Mouse (Mus musculus) layer of hippocampus, postnatal 25 days (tissue): Measurements from ENCODE around the gene Disp2. TPM values are rescaled to one million over a fixed set of nuclear protein-coding genes. Genes with fewer than 3 reads are reported as not detected.
A peak's percentile ranks its signal among the peaks of the same experiment; 100 is the strongest.

Experiments used
- DNase-seq, 2 experiments: peaks; one replicate each; pipeline ENCODE4 v3.0.0; 2022; ENCODE audit warnings: mixed read lengths in 2 of 2, low spot score in 1 of 2; ENCODE audit errors: extremely low spot score in 1 of 2
- total RNA-seq, 2 experiments: library from RNA; stranded (reverse); gene quantifications; 2 replicates each; pipeline ENCODE4 v1.2.3; 2021

Disp2 gene
- 100 to 1,000 TPM; 255 to 263 TPM for total RNA-seq

DNA sequence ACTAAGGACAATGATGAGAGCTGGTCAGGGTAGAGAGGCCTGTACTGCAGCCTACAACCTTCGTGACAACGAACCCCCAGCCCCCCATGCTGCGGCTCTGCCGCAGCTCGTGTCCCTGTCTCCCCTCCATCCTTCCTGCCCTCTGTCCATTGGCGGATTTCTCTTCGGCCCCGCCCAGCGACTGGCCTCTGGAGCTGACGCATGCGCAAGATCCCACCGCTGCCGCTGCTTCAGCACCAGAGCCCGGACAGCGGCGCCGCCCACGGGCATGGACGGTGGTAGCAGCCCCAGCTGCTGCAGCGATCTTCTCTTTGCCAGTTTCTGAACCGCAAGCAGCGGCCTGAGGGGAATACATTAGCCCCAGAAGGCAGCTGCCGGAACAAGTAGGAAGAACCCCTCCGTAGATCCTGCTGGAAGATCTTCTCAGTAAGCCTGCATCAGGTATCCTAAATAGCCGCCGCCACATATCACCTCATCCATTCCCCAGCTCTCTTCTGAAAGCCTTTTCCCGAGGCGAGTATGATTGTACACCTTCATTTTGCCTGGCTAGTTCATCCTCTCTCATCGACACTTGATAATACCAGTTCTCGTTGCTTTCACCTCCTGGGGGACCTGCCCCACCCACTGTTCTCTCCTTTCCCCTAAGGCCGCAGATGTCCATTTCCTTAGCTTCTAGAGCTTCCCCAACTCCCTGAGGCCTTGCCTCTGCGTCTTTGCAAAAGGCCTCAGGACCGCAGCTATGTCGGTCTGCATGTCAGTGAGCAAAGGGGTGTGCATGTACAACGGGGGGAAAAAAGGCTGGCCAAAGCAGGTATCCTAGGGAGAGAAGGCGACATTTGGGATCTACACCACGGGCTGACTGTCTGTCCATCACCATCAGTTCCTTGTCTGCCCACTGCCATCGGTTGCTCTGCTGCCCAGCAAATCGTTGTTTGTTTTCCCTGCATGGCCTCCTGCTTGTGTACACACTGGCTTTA lies at the start of gene Disp2:
TSS of gene Disp2 (plus strand) at position 216 of the 977 bp plus-strand sequence.
- peak; percentile 89 to 90 for DNase-seq

DNA sequence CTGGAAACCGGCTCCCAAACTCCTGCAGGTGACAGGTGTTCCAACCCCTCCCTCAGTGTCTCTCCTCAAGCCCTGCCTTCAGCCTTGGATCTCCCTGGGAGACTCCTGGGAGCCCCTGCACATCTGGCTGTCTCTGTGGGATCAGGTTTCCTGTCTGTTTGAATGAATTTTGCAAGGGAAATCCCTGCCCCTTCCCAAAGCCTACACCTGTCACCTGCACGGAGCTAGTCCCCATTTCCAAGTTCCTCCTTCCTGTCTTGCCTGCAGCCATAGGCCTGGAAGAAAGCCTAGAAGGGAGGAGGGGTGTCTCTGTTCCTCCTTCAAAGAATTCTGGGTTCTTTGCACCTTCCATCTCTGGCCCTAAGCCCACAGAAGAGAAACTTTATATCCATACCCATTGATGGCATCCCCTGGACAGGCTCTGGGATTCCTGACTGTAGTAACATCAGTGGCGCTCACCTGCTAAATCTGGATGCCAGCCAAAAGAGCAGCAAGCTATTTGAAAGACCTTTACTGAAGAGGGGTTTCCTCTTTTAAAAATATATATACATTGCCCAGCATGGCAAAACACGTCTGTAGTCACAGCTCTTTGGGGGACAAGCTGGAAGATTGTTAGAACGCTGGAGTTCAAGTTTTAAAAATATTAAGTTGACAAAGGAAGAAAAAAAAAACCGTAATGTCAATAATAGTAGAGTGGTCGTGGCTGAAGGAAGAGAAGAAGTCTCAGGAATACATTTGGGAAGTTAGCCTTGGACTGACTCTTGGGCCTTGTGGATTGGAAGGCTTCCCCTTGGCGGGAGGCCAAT lies 49.5 kb upstream of the Disp2 start:
- DNase-seq, result no peak

DNA sequence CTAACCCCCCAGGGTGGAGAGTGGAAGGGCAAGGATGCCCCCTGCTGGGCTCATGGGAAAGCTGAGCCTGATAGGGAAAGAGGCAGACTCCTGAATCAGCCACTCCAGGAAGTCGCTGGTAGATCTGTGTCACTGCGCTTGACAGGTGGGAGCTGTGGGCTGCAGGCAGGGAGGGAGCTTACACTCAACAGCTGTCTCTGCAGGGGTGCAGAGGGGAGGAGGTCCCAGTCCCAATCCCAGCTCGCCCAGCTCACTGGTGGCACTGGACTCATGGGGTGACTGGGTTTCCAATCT lies 49.0 kb upstream of the Disp2 start:
- peak; percentile 67 to 83 for DNase-seq

DNA sequence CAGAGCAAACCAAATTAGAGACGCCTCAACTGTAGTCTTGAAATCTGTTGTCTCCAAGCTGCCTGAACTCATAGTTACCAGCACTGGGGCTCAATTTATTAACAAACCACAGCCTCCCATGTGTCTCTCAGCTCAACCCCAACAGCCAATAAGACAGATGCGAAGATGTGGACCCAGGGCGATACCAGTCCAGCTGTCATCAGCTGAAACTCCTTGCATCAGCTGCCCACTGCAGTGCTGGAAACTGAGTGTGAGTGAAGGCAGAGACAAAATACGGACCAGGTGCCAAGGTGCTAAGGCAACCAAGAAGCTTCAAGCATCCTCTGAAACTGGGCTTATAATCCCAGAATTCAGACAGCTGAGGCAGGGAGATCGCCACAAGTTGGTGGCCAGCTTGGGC lies 47.5 kb upstream of the Disp2 start:
- DNase-seq, result no peak

DNA sequence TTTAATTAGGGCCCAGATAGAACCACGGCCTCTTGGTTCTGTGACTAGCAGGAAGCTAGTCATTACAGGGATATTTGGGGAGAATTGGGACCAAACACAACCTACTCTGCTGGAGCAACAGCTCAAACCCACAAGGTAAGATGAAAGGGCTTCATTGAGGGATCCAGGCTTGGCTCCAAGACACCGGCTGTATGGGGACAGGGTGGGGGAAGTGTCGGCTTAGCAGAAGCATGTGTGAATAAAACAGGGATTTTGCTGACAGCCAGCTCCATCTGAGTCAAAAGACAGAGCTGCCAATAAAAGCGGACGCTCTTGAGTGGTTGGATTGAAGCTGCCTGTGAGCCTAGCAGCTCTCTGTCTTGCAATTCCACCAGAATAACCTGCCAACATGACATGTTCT lies 46.2 kb upstream of the Disp2 start:
- peak in 1 of 2 experiments; percentile 35 for DNase-seq

DNA sequence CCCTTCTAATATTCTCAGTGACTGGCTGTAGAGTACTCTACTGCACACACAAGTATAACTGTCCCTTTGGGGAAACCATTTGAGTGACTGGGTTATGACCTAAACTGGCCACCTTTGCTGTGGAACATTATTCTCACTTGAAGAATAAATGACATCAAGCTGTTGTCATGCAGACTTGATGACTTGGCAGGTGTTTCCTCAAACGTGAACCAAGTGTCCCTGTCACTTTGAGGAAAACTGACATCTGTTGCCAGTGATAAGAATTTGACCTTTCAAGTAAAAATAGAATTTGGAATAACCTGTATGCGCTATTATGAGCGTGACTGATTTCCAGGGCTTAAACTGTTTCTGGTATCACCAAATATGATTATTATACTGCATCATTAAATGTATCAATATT lies 39.2 kb upstream of the Disp2 start:
- no peak for DNase-seq

DNA sequence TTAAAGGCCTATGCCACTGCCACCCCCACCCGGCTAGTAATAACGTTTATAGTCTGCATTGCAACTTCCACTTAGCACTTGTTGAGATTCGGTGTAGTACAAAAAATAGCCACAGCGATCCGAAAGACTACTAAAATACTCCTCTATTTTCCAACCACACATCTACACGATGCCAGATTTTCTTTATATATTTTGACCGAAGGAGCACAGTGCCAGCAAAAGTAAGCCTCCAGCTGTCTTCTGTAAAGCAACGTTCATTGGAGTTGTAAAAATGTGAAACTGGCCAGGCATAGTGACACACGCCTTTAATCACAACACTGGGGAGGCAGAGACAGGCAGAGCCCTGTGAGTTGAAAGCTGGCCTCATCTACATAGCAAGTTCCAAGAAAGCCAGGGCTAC lies 38.3 kb upstream of the Disp2 start:
- DNase-seq, result no peak

DNA sequence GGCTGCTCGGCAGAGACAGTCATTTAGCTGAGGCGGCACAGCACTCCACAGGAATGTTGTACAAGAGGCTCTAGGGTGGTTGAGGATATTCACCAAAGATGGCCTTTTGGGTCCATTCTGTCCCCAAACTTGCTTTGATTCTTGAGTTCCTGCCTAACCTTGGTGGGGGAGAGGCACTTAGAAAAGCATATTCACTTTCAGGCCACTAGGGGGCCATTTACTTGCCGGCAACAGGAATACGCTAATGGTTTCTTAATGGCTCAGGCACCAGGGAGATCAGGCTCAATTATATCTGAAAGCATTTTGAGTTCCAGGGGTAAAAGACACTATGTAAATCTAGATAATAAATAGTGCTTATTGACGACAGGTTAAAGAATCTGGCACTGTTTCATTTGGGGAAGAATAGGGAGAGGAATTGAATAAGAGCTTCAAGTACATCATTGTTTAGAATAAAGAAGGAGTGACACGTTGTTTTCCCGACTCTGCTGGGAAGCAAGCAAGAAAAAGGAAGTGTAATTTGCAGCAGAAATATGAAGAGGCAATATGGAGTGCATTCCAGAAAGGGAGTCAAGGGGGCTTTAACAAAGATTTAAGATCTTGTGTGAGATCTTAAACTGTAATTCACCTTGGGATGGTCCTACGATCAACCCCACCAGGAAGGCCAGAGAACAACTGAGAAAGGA lies 36.1 kb upstream of the Disp2 start:
- no peak for DNase-seq

DNA sequence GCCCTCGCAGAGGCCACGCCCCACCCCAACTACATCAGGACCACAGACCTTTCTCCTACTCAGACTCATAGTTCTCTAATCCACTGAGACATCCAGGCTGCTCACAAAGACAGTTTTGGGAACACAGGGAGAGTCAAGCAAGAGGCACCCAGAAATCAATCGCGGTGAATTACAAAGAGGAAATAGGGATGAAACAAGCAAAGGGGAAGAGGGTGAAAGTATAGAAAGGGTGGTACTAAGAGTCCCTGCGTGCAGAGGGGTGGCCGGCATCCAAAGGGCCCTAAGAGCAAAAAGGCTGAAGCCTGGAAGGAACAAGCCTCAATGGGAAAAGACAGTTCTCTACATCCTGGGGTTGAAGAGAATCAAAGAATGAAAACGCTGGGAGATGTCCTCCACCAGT lies 34.9 kb upstream of the Disp2 start:
- DNase-seq, result no peak

DNA sequence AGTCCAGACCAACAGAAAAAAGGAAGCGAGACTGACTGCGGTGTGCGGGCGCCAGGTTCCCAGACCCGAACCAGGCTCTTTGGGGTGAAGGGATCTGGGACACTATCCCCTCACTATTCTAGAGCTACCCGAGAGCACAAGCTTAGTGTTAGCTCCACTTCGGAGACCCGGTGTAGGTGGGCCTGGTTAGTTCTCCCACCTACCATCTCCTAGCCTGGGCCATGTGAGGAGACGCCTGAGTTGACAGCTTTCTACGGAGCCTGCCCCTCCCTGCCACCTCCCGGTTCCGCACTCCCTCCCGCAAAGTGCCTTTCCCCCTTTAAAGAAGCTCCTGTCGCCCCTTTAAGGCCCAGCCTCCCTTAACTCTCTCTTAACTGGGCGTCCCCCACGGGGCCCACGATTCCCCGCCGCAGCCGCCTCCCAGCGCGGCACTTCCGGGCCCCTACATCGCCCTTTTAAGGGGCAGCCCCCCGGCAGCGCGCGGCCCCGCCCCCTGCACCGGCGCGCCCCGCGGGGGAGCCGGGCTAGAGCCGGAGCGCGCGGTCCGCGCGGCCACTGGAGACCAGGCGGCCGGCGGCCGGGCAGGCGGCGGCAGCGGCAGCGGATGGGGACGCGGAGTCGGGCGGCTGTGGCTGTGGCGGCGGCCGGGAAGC lies 34.2 kb upstream of the Disp2 start, which contains the start of gene Inafm2:
TSS of gene Inafm2 (plus strand) at position 527 of the 653 bp plus-strand sequence.
- peak; percentile 78 to 84 for DNase-seq

DNA sequence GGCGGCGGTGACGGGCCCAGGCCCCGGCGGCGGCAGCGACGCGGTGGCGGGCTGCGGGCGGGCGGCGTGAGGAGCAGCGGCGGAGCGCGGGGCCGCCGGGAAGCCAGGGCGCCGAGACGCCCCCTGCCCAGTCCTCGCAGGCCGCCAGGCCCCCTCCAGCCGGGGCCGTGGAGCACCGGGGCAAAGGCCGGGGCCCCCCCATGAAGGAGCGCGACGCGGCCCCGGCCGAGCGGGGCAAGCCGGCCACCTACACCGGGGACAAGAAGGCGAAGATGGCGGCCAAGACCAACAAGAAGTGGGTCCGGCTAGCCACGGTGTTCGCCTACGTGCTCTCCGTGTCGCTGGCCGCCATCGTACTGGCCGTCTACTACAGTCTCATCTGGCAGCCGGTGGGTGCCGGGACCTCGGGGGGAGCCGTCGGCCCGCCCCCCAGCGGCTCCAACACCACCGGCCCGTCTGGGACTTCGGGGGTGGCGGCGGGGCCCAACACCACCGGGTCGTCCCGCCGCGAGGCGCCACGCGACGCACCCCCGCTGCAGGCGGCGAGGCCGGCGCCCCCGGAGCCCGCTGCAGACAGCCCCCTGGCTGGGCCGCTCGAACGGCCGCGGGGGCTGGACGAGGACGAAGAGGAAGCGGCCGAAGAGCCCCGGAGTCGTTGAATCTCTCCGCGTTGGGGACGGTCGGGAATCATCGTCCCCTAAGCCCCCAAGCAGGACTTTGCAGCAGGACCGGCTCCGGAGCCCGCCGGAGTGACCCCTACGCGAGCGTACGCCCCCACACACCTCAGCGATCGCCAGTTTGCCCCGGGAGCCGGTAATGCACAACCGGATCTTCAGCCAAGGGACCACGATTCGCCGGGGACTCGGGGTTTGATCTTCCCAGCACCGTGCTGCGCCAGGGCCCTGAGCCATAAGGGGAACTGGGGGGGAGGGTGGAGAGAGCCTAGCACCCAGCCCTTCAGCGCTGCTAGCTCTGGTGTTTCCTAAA lies 33.3 kb upstream of the Disp2 start:
- peak in 1 of 2 experiments; percentile 38 for DNase-seq

DNA sequence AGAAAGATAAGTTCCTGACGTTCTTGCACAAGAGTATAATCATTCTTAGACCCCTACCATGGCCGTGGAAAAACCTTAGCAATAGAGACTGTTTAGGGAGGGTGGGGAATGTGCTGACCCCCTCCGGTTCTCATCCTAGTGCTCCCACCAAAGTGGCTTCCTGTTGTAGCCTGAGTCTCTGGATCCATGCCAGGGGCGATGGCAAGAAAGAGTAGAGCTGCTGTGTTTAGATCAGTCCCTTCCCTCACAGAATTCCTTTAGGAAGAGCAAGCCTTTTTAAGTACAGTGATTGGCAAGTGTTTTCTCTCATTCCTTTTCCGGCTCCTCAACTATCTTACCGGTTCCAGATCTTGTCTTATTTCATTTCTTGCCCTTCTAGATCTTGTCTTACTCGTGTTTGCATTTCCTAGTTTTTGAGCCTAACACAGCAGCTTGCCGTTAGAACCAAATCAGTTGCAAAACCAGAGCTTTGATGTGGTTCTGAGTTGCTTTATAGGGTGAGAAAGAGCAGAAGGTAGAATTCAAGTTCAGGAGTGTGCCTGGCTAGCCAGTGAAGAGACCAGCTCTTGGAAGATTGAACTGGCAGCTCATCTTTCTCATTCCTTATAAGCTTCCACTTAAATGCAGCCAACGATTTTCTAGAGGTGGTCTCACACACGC lies 32.1 kb upstream of the Disp2 start:
- DNase-seq, result peak in 1 of 2 experiments; percentile 35

DNA sequence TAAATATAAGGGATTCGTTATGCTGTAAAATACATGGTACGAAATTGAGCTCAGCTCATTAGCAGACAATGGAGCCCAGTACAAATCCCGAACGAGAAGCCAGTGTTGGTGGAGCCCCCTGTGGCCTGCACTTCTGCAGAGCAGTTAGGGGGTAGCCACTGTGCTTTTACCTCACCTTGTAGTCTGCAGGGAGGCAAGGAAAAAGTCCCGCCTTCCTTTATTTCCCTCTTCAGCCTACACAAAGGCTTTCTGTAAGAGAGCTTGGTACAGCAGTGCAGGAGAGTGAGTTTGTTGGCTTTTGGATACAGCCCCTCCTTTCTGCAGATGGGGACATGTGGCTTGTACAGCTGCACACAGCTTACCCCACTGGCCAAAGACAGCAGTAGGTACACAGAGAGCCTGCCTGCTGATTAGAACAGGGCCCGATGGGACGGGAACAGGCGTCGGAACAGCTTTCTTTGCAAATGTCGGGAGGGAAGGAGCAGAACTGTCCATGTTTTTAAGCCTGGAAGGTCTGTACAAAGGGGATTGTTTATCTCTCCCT lies 30.1 kb upstream of the Disp2 start:
- DNase-seq, result no peak

DNA sequence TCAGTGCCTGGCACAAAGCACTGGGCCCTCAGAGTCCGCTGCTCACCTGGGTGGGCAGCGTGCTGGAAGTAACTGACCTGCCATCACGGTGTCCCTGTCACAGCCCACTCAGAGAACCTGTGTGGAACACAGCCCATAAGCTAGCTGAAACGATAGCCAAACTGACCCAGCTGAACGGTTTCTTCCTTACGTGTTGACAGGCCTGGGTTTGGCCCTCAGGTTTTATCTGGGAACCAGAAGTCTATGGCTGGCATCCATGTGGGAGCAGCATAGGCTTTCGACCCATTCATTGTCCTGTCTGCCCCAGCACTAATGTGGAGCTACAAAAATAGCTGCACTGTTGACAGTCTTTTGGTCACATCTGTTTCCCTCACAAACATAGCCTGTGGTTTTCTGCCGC lies 29.0 kb upstream of the Disp2 start:
- DNase-seq, result no peak

DNA sequence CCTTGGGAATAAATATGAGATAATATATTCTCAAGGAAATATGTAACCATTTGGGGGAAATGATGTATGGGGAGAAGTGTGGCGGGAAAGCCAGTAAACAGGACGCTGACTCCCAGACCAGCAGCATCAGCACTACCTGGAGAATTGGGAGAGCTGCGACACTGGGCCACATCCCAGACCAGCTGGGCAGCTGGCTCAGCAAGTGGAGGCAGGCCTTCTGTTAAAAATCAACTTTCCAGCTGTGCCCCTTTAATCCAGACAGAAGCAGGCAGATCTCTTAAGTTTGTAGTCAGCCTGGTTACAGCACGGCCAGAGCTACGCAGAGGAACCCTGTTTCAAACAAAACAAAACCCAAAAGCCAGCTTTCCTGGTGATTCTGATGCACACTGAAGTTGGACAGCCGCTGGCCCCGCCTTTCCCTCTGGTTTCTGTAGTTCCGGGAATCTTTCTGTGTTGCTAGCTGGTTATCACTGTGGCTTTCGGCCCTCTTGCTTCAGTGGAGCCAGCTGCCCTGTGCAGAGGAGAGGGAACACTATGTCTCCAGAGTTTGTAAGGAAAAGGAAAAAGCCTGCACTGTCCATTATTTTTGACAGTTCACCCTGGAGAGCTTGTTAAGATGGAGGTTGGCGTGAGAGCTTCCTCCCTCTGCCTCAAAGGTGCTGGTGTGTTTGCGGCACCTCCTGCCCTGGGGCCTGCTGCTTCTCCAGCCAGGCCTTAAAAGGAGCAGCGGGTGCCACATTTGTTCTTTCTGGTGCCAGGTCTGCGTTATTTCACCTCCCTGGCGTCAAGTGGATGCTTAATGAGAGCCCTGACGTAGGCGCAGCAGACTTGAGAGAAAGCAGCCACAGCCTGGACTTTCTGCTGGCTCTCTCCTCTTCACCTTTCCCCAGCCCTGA lies 27.4 kb upstream of the Disp2 start:
- DNase-seq, result no peak

DNA sequence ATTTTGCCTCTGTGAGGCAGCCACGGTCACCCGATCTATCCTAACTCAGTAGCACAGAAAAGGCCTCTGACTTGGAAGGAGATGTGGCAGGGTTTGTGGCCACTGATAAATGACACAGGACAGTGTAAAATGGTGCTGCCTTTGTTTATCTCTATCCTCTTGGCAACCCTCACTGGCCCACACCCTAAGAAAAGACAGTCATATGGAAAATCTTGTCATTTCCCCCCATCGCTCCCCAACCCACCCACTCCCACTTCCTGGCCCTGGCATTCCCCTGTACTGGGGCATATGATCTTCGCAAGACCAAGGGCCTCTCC lies 26.8 kb upstream of the Disp2 start:
- no peak for DNase-seq

DNA sequence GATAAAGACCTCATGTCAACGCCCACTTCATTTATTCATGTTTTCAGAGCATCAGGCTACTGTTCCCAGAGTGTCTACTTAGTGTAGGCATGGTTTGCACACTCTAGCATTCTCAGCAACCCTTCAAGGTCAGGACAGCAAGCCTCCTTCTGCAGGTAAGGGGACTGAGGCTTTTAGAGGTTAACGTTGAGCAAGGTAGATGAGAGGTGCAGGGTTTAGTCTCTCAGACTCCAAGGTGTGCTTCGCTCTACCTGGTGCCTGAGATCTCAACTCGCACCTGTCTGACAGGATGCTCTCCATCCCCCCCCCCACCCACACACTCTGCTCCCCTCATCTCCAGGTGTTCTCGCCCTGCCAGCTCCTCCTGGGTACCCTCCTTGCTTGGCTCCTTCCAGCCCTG lies 25.4 kb upstream of the Disp2 start:
- no peak for DNase-seq

DNA sequence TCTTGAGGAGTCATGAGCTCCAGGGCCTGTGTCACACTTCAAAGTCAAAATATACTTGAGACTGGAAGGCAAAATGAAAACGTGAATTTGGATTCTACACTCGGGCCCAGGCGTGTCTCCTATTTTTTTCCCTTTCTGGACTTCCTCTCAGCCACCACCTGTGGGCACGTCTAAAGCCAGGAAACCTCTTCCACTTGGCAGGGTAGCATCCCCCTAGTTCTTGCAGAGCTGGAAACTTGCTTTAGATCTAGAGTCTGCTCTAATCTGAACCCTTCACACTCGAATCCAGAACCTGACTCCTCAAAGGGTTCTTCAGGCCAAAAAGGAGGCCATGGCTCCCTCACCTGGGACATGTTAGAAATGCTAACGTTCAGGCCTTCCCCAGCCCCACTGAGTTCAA lies 24.1 kb upstream of the Disp2 start:
- no peak for DNase-seq
